Mouse (Mus musculus) hindbrain, embryonic 11.5 days (tissue): ENCODE results near the gene Olfr610. TPM values are rescaled to one million over a fixed set of nuclear protein-coding genes. Genes with fewer than 3 reads are reported as not detected.

Source experiments
- polyA plus RNA-seq: library from polyadenylated mRNA; unstranded; fragments of >200 nt; fragmentation: Nextera tagmentation; extraction: Ambion mirVana; gene quantifications from 2 replicates; pipeline ENCODE4 v1.2.1, GENCODE M21; 2014

Olfr610 gene
- polyA plus RNA-seq, 1 experiment from 2014 or later, result not detected

Other genes with a start within 250 kb of the Olfr610 start
- not detected in 2 replicates for gene Olfr596, start 206.5 kb downstream of the Olfr610 start, polyA plus RNA-seq
- gene Olfr597, start 195.8 kb downstream of the Olfr610 start, polyA plus RNA-seq, result not detected in 2 replicates
- not detected in 2 replicates for gene Olfr598, start 188.6 kb downstream of the Olfr610 start, polyA plus RNA-seq
- gene Olfr599, start 176.2 kb downstream of the Olfr610 start, polyA plus RNA-seq, result not detected in 2 replicates
- gene Olfr600, start 162.5 kb downstream of the Olfr610 start, polyA plus RNA-seq, result not detected in 2 replicates
- gene Olfr601, start 149.5 kb downstream of the Olfr610 start, polyA plus RNA-seq, result not detected in 2 replicates
- not detected in 2 replicates for gene Olfr603, start 125.9 kb downstream of the Olfr610 start, polyA plus RNA-seq
- gene Usp17lc, start 97.0 kb downstream of the Olfr610 start, polyA plus RNA-seq, result not detected in 2 replicates
- gene Olfr605, start 66.7 kb downstream of the Olfr610 start, polyA plus RNA-seq, result not detected in 2 replicates
- not detected in 2 replicates for gene Olfr606, start 63.1 kb downstream of the Olfr610 start, polyA plus RNA-seq
- gene Olfr607, start 48.0 kb downstream of the Olfr610 start, polyA plus RNA-seq, result not detected in 2 replicates
- not detected in 2 replicates for gene Olfr608, start 42.2 kb downstream of the Olfr610 start, polyA plus RNA-seq
- not detected in 2 replicates for gene Olfr609, start 14.1 kb downstream of the Olfr610 start, polyA plus RNA-seq
- gene Olfr611, start 8.7 kb upstream of the Olfr610 start, polyA plus RNA-seq, result not detected in 2 replicates
- not detected in 2 replicates for gene Olfr612, start 30.6 kb upstream of the Olfr610 start, polyA plus RNA-seq
- gene Olfr613, start 36.0 kb upstream of the Olfr610 start, polyA plus RNA-seq, result not detected in 2 replicates
- not detected in 2 replicates for gene Olfr615, start 44.0 kb upstream of the Olfr610 start, polyA plus RNA-seq
- not detected in 2 replicates for gene Olfr616, start 57.0 kb upstream of the Olfr610 start, polyA plus RNA-seq
- 0.29 TPM in 1 of 2 replicates, not detected in the other for gene Olfr617, start 60.9 kb upstream of the Olfr610 start, polyA plus RNA-seq
- 0.09 TPM in 1 of 2 replicates, not detected in the other for gene Olfr618, start 78.0 kb upstream of the Olfr610 start, polyA plus RNA-seq
- gene Olfr619, start 88.5 kb upstream of the Olfr610 start, polyA plus RNA-seq, result not detected in 2 replicates
- not detected in 2 replicates for gene Olfr620, start 100.4 kb upstream of the Olfr610 start, polyA plus RNA-seq
- not detected in 2 replicates for gene Olfr622, start 130.6 kb upstream of the Olfr610 start, polyA plus RNA-seq
- gene Olfr623, start 151.6 kb upstream of the Olfr610 start, polyA plus RNA-seq, result not detected in 2 replicates
- gene Olfr624, start 159.1 kb upstream of the Olfr610 start, polyA plus RNA-seq, result 0.03 and 0.04 TPM in 2 replicates
- not detected in 2 replicates for gene Olfr625-ps1, start 170.6 kb upstream of the Olfr610 start, polyA plus RNA-seq
- gene Olfr243, start 202.5 kb upstream of the Olfr610 start, polyA plus RNA-seq, result not detected in 2 replicates
- not detected in 2 replicates for gene Olfr628, start 218.3 kb upstream of the Olfr610 start, polyA plus RNA-seq
- not detected in 2 replicates for gene Olfr629, start 232.8 kb upstream of the Olfr610 start, polyA plus RNA-seq
- gene Olfr630, start 245.2 kb upstream of the Olfr610 start, polyA plus RNA-seq, result not detected in 2 replicates